Mouse (Mus musculus): ENCODE measurements around the gene Hsd17b13.

DNA sequence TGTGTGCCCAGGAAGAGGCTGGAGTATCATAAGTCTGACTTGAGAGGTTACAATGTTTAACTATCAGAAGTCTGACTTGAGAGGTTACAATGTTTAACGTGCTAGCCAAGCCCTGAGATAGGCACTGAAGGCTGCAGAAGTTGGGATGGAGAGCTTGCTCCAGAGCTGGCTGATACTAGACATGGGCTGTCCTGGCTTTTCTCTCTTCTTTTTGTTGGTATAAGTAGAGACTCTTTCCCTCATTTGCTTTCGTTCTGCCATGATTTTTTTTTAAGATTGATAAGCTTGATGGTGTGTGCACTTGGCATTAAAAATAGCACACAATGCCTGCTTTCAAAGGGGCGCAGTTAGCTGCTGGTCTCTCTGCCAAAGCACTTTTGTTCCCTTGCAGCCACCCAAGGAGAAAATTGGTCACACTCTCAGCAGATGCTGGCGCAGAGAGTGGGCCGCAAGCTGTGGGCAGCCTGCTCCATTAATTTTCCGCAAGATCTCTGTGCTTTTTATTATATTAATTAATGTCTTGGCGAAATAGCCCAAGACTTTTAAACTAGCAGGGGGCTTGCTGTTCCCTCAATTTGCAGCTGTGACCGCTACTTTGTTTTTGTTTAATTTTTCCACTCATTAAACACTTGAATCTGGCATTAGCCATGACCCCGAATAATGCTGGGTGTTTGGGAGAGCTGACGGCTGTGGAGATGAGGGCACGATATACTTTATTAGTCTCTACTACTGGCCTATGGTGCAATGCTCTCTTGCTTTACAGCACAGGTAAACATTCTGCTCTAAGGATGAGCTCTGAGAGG lies 38.5 kb downstream of the Hsd17b13 start:
- no peak for TF ChIP-seq GATA1 (IDR thresholded peaks at IDR 0.05; ENCODE audit: borderline replicate concordance, low read length)
- no peak for TF ChIP-seq FLI1 (IDR thresholded peaks at IDR 0.05; ENCODE audit: low read length)

All from megakaryocyte, embryonic 14.5 days (primary cell).